In genomic region chr13:96131050-96131449, GRCm38 (mm10) we compare ENCODE assay signal across 9 mouse cellular contexts. TPM values are rescaled to one million over a fixed set of nuclear protein-coding genes. Genes with fewer than 3 reads are reported as not detected.
A peak's percentile ranks its signal among the peaks of the same experiment; 100 is the strongest.
DNase-seq lines count a peak whose midpoint lies in the region; ATAC-seq lines count a peak whose summit lies in the region.
"Had no signal": no experiment of that assay in that cellular context is flagged by ENCODE, and none has a peak within 500 bp of the region (broad histone marks: within the 10 kb centered on the region; RNA-seq: fewer than 3 reads in every experiment).

No protein-coding gene starts in this region.

- peak; percentile 16 for DNase-seq in CD4-positive, CD25-positive, alpha-beta regulatory T cell, adult 2 months (ENCODE audit: low read depth, low spot score)
- peak; percentile 6 for DNase-seq in urinary bladder, postnatal 14 days (ENCODE audit: low spot score)
- DNase-seq in urinary bladder, postnatal 10 days (ENCODE audit: low spot score): no peak
- peak; percentile 19 to 33 for DNase-seq in frontal cortex, postnatal 25 days (ENCODE audit: low spot score in 2 of 2)
- DNase-seq in left cerebral cortex, postnatal 10 days (ENCODE audit: extremely low spot score in 1 of 2, low spot score in 2 of 2): peak; percentile 40 to 77
- DNase-seq in neural tube, embryonic 11.5 days (ENCODE audit: low spot score): peak; percentile 86
- DNase-seq in thymus, postnatal 0 days (ENCODE audit: low spot score): no peak

- peak overlapping the region; percentile 44 for H3K4me3 ChIP-seq in neural tube, embryonic 11.5 days (ENCODE audit: low read depth, low read length)

- peak overlapping the region; percentile 45 for H3K9ac ChIP-seq in neural tube, embryonic 11.5 days (ENCODE audit: low read length)

- H3K36me3 ChIP-seq in neural tube, embryonic 11.5 days (ENCODE audit: control insufficient read depth, insufficient read depth, low read length): no peaks in the 10 kb centered on the region

- H3K27ac ChIP-seq in neural tube, embryonic 11.5 days (ENCODE audit: low read depth, low read length): peak overlapping the region; percentile 34; the same call in 1 of the 2 replicates

- H3K4me2 ChIP-seq in neural tube, embryonic 11.5 days (ENCODE audit: low read depth): peak overlapping the region; percentile 93

- H3K4me1 ChIP-seq in neural tube, embryonic 11.5 days (ENCODE audit: control insufficient read depth, insufficient read depth, low read length): 0 out of 2 replicates have a peak, but pooled peaks cover 3% of the 10 kb centered on the region

- WGBS in neural tube, embryonic 11.5 days: under 1% methylated on average over 28 of the region's 30 CpGs

- peaks cover 39% of the 10 kb centered on the region for H3K27me3 ChIP-seq in neural tube, embryonic 11.5 days (ENCODE audit: control insufficient read depth, insufficient read depth, low read length)

- no peak for ATAC-seq in CD4-positive, CD25-positive, alpha-beta regulatory T cell, adult 4 months
- ATAC-seq in neural tube, embryonic 11.5 days (ENCODE audit: insufficient read depth, low FRiP score, low TSS enrichment): peak; percentile 70

- H3K9me3 ChIP-seq in neural tube, embryonic 11.5 days (ENCODE audit: control insufficient read depth, low read length): no peaks in the 10 kb centered on the region

- intact Hi-C loops in left cerebral cortex, postnatal 10 days (cut with DNase I): no loop called here

RNA-seq across cellular contexts. Expression of gene Sv2c, which starts 1.3 kb away (rescaled TPM):
- 1 to 10 TPM; 1.8 to 3.2 TPM for polyA plus RNA-seq in CD4-positive, CD25-positive, alpha-beta regulatory T cell, adult 4 months (2017; shearing (Covaris generic))
- 10 to 100 TPM; 28.3 to 30.4 TPM for total RNA-seq in left cerebral cortex, postnatal 10 days (2021)
- polyA plus RNA-seq in neural tube, embryonic 11.5 days (2014; fragmentation: Nextera tagmentation; extraction: Ambion mirVana): 7.2 and 9.6 TPM in 2 replicates
- polyA plus RNA-seq in thymus, postnatal 0 days (2015; fragmentation: Nextera tagmentation; extraction: Ambion mirVana): 0.39 and 1.1 TPM in 2 replicates

RNA-seq across cellular contexts. Expression of gene Gm17190, which starts 49.2 kb away (rescaled TPM):
- not detected for polyA plus RNA-seq in CD4-positive, CD25-positive, alpha-beta regulatory T cell, adult 4 months (2017; shearing (Covaris generic))
- not detected for total RNA-seq in left cerebral cortex, postnatal 10 days (2021)
- polyA plus RNA-seq in neural tube, embryonic 11.5 days (2014; fragmentation: Nextera tagmentation; extraction: Ambion mirVana): not detected in 2 replicates
- polyA plus RNA-seq in thymus, postnatal 0 days (2015; fragmentation: Nextera tagmentation; extraction: Ambion mirVana): not detected in 2 replicates
- total RNA-seq: gastrocnemius, postnatal 4 days had no signal

RNA-seq across cellular contexts. Expression of gene Gm20075, which starts 49.9 kb away (rescaled TPM):
- polyA plus RNA-seq in CD4-positive, CD25-positive, alpha-beta regulatory T cell, adult 4 months (2017; shearing (Covaris generic)): 10 to 100 TPM; 11.9 to 17.0 TPM
- total RNA-seq in left cerebral cortex, postnatal 10 days (2021): 10 to 100 TPM; 26.5 to 30.2 TPM
- polyA plus RNA-seq in neural tube, embryonic 11.5 days (2014; fragmentation: Nextera tagmentation; extraction: Ambion mirVana): 36.4 and 38.2 TPM in 2 replicates
- 28.4 and 29.3 TPM in 2 replicates for polyA plus RNA-seq in thymus, postnatal 0 days (2015; fragmentation: Nextera tagmentation; extraction: Ambion mirVana)

Comparison
In these comparisons a context has a peak if more than half of its experiments do, and no peak if none do; other contexts are left out.
1. DNase-seq: peak in CD4-positive, CD25-positive, alpha-beta regulatory T cell, adult 2 months (single experiment), urinary bladder, postnatal 14 days (single experiment), frontal cortex, postnatal 25 days (2 of 2), left cerebral cortex, postnatal 10 days (2 of 2) and neural tube, embryonic 11.5 days (single experiment); none in urinary bladder, postnatal 10 days (single experiment) and thymus, postnatal 0 days (single experiment).